Mouse (Mus musculus) embryonic stem cell, embryonic (primary cell): ENCODE measurements at regions not wholly inside any gene's neighbourhood (a gene's known extent, or its start where the extent isn't known, plus 50 kb on each side); places are given as distances from the start of the nearest gene placed in this dataset.

Source experiments
- CTCF ChIA-PET, 4 experiments: fragments of 300-600 bp in 2 of 4; fragments of 350-600 bp in 2 of 4; sonication (Branson Sonifier 250); formaldehyde crosslinking; loops; one replicate each; lab custom pipeline; 2022; ENCODE audit warnings: inconsistent platforms in 2 of 4; lab: Charles Lee
- POLR2A ChIA-PET, 4 experiments: fragments of 300-600 bp in 2 of 4; fragments of 350-600 bp in 2 of 4; sonication (Branson Sonifier 250); formaldehyde crosslinking; loops; one replicate each; lab custom pipeline; 2022; ENCODE audit warnings: antibody characterized with exemption in 4 of 4, inconsistent platforms in 1 of 4; lab: Charles Lee

DNA sequence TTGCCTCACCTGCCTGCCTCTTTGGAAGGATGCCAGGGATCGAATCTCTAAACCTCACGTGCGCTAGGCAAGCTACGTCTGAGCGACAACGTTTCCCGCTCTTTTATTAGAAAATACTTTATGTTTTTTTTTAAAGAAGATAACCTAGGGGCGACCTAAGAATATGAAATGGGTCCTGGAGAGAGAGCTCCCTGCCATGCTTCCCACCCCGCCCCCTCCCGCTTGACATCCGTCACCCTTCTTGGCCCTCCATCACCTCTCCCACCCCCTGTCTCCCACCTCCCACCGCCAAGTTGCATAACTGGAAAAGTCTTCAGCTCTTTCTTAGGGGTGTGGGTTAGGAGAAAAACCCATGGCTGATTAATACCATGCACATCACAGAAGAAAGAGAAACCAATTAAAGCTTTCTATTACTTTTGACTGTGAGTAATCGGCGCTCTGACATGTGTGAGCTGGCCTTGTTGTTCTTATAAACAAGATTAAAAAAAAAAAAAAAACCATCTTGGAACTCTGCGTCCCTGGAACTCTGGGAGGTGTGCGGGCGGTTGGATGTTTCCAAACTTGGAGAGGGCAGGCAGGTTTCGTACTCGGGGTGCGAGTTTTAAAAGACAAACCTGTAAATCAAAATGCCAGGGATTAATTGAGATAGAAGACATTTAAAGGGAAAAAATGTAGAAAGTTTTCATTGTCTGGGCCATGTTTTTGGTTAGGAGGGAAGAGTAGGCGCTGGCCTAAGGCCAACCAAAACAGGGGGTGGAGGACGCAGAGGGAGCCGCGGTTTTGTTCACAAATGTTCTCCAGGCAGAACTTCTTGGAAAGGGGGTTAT lies 77.8 kb upstream of the Errfi1 start:
- POLR2A ChIA-PET = interaction anchor here in 3 of 4 experiments (0.6 to 1.1 kb wide), 4 partner anchors 28 to 99 kb away, joined by 3 read pairs; no protein-coding TSS in a partner anchor
- CTCF ChIA-PET = interaction anchor here in 2 of 4 experiments (0.6 to 3.0 kb wide), 3 partner anchors 110 to 113 kb away, joined by 3 to 11 read pairs (median 3); no protein-coding TSS in a partner anchor

DNA sequence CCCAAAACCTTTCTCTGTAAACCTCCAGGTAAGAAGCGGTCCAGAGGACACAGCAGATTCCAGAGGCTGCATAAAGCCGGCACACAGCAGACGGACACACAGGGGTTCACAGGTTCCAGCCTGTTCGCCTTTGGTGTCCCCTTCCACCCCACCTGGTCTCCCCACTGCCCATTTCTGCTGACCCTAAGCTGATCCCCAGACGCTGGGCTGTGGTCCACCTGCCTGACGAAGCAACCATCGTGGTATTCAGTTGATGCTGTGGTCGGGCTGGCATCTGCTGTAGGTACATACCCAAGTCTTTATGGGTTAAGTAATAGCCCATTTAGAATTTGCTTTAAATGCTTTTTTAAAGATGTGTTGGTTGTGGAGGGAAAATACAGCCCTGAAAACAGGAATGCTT lies 78.4 kb upstream of the Errfi1 start:
- CTCF ChIA-PET = interaction anchor here in 2 of 4 experiments (0.6 to 3.0 kb wide), 3 partner anchors 109 to 112 kb away, joined by 3 to 11 read pairs (median 3); no protein-coding TSS in a partner anchor
- POLR2A ChIA-PET = interaction anchor here in 2 of 4 experiments (0.6 to 1.1 kb wide), 2 partner anchors 28 to 73 kb away, joined by 3 read pairs; no protein-coding TSS in a partner anchor

DNA sequence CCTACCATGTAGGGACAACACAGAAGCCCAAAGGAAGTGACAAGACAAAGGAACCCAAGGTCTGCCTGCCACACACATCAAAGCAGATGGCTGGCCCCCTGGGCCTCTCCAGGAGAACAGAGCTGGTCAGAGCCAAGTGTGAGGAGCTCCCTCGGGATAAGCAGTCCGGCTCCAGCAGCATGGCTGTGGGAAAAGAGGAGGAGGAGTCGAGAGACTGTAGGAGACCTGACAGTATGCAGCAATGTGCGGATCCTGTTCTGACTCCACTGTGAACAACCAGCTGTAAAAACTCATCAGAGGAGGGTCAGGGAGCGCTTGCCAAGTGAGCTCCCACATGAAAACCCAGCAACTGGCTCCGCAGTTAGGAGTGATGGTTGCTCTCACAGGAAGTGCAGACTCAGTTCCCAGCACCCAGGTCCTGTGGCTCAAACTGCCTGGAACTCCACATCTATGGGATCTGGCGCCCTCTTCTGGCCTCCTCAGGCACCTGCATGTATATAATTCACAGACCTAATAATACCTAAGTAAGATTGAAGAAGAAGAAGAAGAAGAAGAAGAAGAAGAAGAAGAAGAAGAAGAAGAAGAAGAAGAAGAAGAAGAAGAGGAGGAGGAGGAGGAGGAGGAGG lies 79.3 kb upstream of the Errfi1 start:
- ChIA-PET CTCF (interaction anchor here in 3 of 4 experiments (0.7 to 3.0 kb wide), 12 partner anchors 15 to 171 kb away, joined by 3 to 11 read pairs (median 3); no protein-coding TSS in a partner anchor), POLR2A (interaction anchor here in 2 of 4 experiments (0.5 to 2.6 kb wide), 4 partner anchors 18 to 165 kb away, joined by 3 to 7 read pairs (median 5); no protein-coding TSS in a partner anchor)

DNA sequence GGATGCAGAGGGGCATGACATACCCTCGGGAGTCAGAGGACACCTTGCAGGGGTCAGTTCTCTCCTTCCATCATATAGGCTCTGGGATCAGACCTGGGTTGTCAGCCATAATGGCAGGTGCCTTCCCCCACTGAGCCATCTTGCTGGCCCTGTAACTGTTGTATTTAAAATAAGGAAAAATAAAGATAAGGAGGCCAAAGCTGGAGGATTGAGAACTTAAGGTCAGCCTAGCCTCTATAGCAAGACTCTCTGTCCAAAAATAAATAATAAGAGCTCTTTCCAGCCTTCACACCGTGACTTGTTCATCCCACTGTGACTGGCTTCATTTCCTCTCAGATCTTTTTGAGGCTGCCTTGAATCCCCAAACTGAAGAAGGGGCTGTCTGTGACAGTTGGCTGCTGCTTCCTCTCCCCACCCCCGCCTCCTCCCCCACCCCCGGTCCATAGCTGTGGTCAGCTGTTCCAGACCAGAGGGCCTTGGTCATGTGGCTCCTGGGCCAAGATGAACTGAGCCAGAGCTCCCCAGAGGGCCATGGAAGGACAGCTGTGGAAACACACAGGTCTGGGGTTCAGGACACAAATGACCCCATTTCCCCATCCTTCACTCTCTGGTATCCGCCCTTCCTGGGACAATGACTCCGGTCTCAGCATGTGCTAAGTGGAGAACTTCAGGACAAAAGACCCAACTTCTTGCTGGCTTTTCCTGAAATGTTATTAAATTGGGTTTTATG lies 81.6 kb upstream of the Errfi1 start:
- CTCF ChIA-PET = no interaction called here

DNA sequence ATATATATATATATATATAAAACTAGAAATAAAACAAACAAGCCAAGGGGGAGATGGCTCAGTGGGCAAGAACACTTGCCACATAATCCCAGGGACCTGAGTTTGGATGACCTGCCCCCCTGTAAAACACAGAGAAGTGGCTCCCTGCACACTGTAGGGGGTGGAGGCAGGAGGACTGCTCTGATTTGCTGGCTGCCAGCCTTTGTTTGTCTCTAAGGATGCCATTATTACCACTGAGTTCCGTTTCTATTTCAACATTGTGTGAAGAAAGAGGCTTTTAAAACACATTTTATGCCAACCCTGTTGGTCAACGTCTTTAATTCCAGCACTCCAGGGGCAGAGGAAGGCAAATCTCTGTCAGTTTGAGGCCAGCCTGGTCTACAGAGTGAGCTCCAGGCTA lies 82.2 kb upstream of the Errfi1 start:
- CTCF ChIA-PET = no interaction called here
- POLR2A ChIA-PET = interaction anchor here in 1 of 4 experiments (1.2 kb wide), 1 partner anchor 122 kb away, joined by 3 read pairs; no protein-coding TSS in a partner anchor

More for the DNA sequence above, 81.6 kb upstream of the Errfi1 start:
- POLR2A ChIA-PET = interaction anchor here in 2 of 4 experiments (0.6 to 2.6 kb wide), 5 partner anchors 29 to 171 kb away, joined by 3 to 7 read pairs (median 4); no protein-coding TSS in a partner anchor

DNA sequence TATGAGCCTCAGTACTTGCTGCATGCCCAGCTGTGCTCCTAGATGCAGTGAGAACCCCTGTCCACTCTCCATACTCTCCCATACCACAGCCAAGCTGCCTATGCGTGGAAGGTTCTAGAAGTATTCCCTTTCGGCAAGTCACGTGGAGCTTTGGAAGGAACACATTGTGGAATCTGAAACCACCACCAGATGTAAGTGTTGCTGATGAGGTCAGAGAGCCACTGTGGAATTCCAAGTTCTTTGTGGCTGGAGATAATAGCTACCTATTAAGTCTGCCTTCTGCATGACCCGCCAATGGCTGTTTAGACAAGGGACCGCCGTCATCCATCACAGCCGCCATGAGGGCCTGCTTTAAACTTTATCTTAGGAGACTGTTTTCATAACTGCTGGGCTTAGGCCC lies 84.7 kb upstream of the Errfi1 start:
- CTCF ChIA-PET = interaction anchor here in 1 of 4 experiments (0.6 to 1.1 kb wide), 3 partner anchors 105 to 1895 kb away, joined by 3 read pairs; no protein-coding TSS in a partner anchor
- POLR2A ChIA-PET = no interaction called here

DNA sequence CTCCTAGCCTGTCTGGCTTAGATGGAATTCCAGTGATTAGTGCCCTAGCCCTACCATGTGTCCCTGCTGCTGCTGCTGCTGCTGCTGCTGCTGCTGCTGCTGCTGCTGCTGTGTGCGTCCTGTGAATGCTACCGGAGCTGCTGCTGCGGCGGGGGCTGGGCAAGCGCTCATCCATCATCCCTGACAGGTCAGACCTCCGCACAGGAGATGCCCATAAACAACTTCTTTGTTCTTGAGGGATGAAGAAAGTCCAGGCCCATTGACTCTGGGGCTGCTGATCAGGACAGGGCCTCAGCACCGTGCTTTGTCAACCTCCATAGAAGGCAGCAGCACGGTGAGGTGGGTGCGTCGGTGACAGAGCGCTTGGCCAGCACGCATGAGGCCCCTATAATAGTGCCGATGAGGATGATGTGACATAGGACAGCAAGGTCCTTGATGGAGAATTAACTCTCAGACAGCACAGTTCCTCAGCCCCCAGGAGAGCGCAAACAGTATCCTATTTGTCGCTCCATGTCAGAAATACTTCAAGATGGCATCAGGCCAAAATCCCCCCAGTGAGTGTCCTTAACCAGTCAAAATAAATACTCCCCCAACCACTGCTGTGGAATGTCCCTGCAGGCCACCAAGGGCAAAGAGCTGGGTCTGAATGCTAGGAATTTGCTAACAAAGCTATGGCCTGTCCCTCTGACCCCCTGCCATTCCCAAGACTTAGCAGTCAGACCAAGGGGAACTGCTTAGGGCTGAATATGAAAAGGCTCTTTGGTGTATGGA lies 95.1 kb upstream of the Errfi1 start:
- ChIA-PET POLR2A (interaction anchor here in 3 of 4 experiments (0.6 to 1.4 kb wide), 4 partner anchors 9 to 698 kb away, joined by 3 to 4 read pairs (median 3); no protein-coding TSS in a partner anchor), CTCF (interaction anchor here in 1 of 4 experiments (1.3 to 1.8 kb wide), 3 partner anchors 7 to 94 kb away, joined by 4 to 7 read pairs (median 4); no protein-coding TSS in a partner anchor)

DNA sequence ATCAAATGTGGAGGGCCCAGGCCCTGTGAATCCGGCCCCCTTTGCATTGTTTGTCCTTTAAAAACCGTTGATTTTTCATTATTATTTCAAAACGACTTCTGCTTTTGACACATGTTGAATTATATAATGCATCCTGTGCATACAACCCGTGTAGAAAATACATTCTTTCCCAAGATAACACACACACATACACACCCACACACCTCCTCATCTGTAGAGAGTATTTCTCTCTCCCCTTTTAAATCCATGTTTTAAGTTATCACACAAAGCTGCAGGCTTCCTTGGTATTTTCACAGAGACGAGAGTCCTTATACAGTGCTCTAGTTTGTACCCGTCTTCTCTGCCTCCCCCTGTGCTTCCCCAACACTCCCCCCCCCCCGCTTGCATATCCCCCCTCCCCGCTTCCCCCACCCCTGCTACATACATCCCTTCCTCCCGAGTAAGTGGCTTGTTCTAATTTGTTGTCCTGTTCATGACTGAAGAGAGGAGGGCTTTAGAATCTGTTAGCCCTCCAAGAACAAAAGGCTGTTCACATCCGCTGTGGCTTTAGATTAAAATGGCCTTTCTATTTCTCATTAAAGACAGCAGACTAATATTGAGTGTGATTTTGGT lies 95.8 kb upstream of the Errfi1 start:
- ChIA-PET POLR2A (interaction anchor here in 2 of 4 experiments (0.9 to 1.2 kb wide), 4 partner anchors 8 to 144 kb away, joined by 3 to 6 read pairs (median 3); no protein-coding TSS in a partner anchor), CTCF (interaction anchor here in 3 of 4 experiments (1.0 to 1.8 kb wide), 9 partner anchors 8 to 143 kb away, joined by 3 to 9 read pairs (median 4); no protein-coding TSS in a partner anchor)

DNA sequence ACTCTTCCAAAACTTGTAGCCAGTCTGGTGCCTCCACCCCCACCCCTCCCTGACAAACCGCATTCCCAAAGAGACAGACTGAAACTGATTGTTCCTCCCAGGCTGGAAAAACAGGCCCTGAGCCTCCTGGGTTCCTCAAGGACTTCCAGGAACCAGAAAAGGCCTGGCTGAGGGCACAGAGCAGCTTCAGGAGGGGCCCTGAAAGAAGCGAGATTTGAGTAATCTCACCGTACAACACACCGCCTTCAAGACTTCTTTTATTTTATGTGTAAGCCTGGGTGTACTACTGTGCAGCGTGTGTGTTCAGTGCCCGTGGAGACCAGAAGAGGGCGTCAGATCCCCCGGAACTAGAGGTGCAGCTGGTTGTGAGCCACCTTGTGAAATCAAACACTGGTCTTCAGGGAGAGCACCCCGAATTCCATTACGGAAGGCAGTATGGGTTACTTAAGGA lies 96.4 kb upstream of the Errfi1 start:
- POLR2A ChIA-PET = interaction anchor here in 3 of 4 experiments (0.7 to 1.2 kb wide), 6 partner anchors 14 to 144 kb away, joined by 3 to 6 read pairs (median 3); no protein-coding TSS in a partner anchor
- CTCF ChIA-PET = interaction anchor here (0.6 to 1.8 kb wide), 13 partner anchors 9 to 145 kb away, joined by 3 to 9 read pairs (median 4); no protein-coding TSS in a partner anchor

DNA sequence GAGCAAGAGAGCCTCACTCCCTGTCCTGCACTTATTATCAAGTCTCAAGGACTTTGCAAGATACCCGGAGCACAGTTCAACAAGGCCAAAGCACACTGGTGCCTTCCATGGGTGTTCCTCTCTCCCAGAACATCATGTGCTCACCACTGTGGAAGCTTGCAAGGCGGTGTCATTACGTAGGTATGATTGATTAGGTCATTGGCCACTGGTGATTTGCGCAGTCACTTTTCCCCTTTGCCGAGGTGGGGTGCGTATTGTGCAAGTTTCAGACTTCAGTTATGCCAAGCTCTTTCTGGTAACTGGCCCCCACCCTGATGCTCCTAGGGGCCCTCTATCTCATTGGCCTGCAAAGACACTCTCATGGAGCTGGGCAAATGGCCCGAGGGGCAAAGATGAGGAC lies 98.3 kb upstream of the Errfi1 start:
- CTCF ChIA-PET = interaction anchor here in 3 of 4 experiments (0.6 to 1.4 kb wide), 4 partner anchors 10 to 440 kb away, joined by 3 to 7 read pairs (median 3); no protein-coding TSS in a partner anchor
- POLR2A ChIA-PET = interaction anchor here in 2 of 4 experiments (0.7 to 1.0 kb wide), 3 partner anchors 12 to 133 kb away, joined by 3 read pairs; no protein-coding TSS in a partner anchor

DNA sequence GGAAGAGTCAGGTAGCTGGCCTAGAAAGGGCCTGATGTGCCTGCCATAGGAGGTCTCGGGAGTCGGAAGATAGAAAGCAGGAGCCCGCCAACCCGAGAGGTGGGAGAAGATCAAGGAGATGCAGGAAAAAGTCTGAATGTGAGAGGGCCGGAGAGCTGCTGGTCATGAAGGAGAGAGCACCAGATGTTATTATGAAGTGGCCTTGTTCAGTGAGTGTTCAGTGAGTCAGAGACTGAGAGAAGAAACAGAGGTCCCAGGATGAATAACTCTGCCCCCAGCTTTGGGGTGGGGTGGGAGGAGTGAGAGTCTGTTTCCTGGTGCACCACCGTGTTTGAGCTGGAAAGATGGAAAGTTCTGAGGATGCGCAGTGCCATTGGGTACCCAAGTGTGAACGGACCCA lies 100.2 kb upstream of the Slc45a1 start:
- POLR2A ChIA-PET = interaction anchor here in 2 of 4 experiments (0.7 to 2.5 kb wide), 3 partner anchors 9 to 89 kb away, joined by 3 to 16 read pairs (median 3); no protein-coding TSS in a partner anchor
- CTCF ChIA-PET = interaction anchor here in 1 of 4 experiments (1.3 kb wide), 1 partner anchor 89 kb away, joined by 3 read pairs; no protein-coding TSS in a partner anchor

DNA sequence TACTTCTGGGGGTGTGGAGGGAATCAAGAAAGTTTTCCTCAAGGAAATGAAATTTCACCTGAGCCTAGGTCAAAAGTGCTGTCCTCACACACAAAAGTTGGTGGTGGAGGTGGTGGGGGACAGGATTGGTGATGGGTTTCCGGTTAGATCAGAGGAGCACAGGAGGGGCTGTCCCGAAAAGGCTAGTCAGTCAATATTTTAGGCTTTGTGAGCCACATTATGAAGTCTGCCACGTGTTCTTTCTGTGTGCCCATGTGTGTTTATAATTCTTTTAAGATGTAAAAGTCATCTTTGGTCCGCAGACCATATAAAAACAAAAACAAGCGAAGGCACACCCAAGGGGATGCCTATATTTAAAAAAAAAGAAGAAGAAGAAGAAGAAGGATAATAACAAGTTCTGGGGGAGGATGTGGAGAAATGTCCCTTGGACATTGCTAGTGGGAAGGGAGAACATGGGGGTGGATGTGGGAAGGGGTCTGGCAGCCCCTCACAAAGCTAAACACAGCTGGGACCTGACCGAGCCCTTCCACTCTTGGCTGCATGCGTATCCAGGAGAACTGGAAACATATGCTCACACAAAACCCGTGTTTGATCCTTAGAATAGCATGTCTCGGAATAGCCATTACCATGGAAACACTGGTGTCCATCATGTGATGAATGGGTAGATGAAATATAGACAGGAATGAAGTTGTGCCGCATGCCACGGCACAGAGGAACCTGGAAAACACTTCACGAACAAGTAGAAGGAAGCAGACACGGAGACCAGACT lies 98.7 kb upstream of the Slc45a1 start:
- CTCF ChIA-PET = interaction anchor here in 3 of 4 experiments (0.6 to 0.8 kb wide), 5 partner anchors 41 to 763 kb away, joined by 3 to 9 read pairs (median 5); no protein-coding TSS in a partner anchor
- POLR2A ChIA-PET = interaction anchor here in 2 of 4 experiments (0.6 to 2.5 kb wide), 8 partner anchors 8 to 510 kb away, joined by 3 to 16 read pairs (median 3); no protein-coding TSS in a partner anchor

DNA sequence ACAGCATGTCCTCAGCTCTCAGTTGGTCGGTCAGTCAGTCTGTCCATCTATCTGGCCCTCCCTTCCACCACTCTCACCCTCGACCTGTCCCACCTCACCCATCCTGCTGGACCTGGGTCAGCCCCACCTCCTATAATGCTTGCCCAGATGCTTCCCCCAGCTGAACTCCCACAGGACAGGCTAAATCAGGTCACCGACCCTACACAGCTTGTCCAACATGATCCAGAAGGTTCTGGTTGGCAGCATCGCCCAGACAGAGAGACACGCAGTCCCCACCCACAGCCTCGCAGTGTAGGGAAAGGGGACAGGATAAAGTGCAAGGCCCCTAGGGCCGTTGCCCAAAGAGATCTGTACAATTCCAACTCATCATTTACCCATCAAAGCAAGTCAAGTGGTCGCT lies 97.1 kb upstream of the Slc45a1 start:
- CTCF ChIA-PET = interaction anchor here in 1 of 4 experiments (0.5 to 0.9 kb wide), 3 partner anchors 33 to 146 kb away, joined by 3 to 5 read pairs (median 3); no protein-coding TSS in a partner anchor
- POLR2A ChIA-PET = interaction anchor here in 3 of 4 experiments (0.5 to 1.3 kb wide), 7 partner anchors 9 to 513 kb away, joined by 3 to 5 read pairs (median 4); partner anchors contain the start of gene Eno1 (in 1 of the 3)

DNA sequence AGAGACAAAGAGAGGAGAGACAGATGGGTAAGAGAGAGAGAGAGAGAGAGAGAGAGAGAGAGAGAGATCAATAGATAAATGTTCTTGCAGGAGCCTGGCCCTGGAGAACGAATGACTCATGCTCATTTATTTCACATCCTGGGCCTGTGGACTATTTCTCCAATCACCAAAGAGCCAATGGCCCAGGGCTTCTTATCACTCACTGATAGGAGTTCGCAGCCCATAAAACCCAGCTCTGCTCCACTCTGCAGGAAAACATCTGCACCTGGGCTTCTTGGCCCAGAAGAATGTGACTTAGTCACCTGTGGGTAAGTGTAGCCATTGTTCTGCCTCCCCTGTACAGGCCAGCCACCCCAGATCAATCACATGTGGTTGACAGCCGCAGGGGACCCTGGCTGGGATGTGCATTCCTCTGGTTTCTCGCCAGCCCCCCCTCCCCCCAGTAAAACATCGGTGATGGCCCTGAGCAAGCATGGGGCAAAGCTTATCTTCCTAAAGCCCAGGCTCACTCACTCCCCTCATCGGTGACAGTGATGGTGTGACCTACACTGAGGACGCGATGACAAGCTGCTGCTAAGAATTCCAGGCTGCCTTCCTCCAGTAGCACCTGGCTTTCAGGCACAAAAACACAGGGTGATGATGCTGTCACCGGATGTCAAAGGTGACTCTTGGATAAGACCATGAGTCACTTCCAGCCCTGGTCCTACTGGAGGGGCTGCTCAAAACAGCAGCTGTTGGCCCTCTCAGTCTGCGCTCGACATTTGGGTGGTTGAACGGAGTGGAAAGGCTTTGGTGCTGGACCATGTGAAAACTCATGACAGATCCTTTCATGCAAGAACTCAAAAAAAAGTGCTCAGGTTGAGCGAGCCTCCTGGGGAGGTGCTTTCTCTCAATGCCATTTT lies 96.4 kb upstream of the Slc45a1 start:
- CTCF ChIA-PET = interaction anchor here in 1 of 4 experiments (0.5 kb wide), 1 partner anchor 146 kb away, joined by 3 read pairs; no protein-coding TSS in a partner anchor
- POLR2A ChIA-PET = interaction anchor here in 3 of 4 experiments (0.5 to 1.3 kb wide), 8 partner anchors 8 to 512 kb away, joined by 3 to 5 read pairs (median 4); partner anchors contain the start of gene Eno1 (in 1 of the 3)
